Mouse (Mus musculus): ENCODE measurements around the gene Tmem189.
A peak's percentile ranks its signal among the peaks of the same experiment; 100 is the strongest.
"Not testable (repeated sequence)": the region's sequence is repeated elsewhere in the genome, so short reads cannot be mapped to it uniquely, and the experiment has no call there.

Tmem189 gene

DNA sequence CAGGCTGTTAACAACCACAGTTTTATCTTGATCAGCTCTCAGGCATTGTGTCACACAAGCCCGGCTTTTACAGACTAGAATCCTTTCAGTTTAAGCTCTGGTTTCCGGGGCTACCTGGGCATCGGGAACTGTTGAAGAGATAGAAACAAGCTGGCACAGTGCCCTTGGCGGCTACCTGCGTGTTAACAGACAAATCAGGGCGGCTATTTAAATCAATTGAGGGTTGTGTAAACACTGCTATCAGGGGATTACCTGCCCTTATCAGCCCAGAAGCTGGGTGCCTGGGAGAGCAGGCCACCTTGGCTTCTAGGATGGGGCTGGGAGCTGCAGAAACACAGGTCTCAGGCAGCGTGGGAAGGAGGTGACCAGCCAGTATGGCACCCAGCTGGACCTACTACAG lies 36.9 kb downstream of the Tmem189 start:
- DNase-seq (ENCODE audit: low spot score in 2 of 2): no peak

DNA sequence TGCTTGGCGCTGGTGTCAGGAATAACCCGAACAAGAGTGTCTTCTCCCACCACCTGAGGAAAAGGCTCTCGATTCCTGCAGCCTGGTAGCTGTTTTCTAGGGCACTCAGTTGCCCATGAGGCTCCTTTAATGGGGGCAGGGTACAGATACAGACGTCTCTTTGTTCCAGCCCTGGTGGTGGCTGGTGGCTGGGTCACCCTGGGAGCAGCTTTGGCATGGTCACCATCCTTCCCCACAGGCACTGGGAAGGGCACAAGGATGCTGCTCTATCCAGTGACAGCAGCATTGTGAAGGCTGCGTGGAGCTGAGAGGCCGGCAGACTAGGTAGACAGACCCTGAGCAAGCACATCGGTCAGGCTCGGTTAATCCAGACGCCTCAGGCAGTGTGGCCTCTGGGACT lies 38.0 kb downstream of the Tmem189 start:
- DNase-seq (ENCODE audit: low spot score in 2 of 2): no peak

DNA sequence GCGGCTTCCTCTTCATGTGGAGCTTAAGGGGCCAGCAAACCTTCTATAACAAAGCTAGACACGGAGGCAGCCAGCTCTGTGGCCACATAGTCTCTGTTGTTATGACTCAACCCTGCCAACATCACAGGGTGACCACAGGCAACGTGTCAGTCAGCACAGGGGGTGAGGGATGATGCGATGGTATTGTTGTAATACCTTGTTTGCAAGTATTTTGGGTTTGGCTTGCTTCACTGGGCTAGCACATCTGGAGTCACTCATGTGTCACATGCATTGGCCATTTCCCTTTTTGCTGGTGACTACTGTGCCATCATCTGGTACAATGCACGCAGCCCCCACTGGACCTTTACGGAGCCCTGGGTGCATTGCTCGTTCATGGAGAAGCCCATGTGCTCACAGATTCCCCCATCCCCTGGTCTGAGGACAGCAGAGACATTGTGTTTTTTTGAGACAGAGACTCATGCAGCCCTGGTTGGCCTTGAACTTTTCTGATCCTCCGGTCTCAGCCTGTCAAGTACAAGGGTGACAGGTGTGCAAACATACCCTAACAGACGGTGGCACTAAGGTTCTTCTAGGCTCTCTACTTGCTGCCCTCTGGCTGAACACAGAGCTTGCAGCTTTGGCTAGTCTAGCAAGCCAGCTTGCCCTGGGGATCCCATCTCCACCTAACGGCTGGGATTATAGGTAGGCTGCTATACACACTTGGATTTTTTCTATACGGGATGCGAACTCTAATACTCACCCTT lies 40.2 kb downstream of the Tmem189 start:
- no peak for DNase-seq (ENCODE audit: low spot score in 2 of 2)

DNA sequence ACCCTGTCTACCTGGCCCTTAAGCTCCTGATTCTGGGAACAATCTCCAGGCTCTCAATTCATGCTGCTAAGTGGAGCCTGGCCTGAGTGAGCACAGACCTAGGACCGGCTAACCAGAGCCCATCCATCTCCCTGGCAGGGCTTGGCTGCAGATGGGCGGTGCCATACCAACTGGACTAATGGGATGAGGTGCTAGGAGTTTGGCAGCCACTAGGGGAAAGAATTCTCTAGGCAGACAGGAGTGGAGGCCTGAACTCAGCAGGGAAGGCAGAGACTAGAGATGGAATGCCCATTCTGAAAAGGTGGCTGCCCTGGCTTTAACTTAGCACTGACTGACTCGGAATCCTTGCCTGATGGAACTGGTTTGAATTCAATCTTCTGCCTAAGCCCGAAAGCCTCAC lies 43.2 kb downstream of the Tmem189 start:
- no peak for DNase-seq (ENCODE audit: low spot score in 2 of 2)

DNA sequence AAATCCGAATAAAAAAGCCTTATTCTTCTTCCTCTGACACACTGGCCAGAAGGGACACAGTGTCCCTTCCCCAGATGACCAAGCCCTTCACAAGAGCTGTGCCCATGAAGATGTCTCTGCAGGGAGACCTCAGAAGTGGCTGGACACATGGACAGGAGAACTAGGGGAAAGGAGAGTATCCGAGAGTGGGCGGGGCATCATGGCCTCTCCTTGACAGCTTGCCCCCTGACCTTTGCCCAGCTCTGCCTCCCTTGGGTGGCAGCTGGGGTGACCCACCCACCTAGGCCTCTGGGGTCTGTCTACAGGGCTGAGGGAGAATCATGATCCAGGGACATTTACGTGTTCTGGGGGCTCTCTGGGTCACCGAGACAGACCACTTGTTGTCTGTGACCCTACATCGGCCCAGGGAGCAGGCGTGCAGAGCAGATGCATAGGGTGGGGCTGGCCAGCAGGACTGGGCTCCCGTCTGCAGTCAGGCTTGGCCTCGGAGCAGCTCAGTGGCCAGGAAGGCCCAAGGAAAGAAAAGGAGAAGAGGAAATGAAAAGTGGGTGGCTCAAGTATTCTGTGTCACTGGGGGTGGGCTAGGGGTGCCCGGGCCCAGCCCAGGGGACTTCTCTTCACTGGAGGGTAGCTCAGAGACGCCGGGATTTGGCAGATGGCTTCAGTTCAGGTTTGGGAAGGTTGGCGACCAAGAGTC lies 46.1 kb downstream of the Tmem189 start:
- not testable (repeated sequence) for DNase-seq (ENCODE audit: low spot score in 2 of 2)

- DNase-seq (ENCODE audit: low spot score in 2 of 2): no peak
Measured at GRCm38 (mm10) chr2:167642164-167642563, 47.5 kb downstream of the Tmem189 start.

- no peak for DNase-seq (ENCODE audit: low spot score in 2 of 2)
Measured at GRCm38 (mm10) chr2:167641337-167641736, 48.3 kb downstream of the Tmem189 start.

- DNase-seq (ENCODE audit: low spot score in 2 of 2): no peak
Measured at GRCm38 (mm10) chr2:167640279-167640678, 49.3 kb downstream of the Tmem189 start.

GRCm38 (mm10) chr2:167634865-167635512 lies 54.6 kb downstream of the Tmem189 start:
- no peak for DNase-seq (ENCODE audit: low spot score in 2 of 2)

DNA sequence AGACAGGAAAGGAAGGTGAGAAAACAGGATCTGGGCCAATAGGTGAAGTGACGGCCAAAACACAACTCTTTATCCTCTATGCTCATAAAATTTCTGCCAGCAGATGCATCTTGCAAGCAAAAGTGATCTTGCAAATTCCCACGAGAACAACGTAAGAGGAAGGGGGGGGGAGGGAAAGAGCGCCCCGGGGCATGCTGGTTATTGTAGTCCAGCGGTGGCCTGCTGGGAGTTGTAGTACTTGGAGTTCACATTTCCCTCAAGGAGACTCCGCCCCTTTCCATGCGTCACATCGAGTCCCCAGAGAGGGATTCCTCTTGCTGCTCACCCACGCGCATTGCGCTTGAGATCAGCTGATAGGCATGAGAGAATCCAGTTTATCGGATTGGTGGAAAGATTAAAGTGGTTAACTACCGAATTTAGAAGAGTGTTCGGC lies 55.3 kb downstream of the Tmem189 start:
- peak; percentile 89 to 94 for DNase-seq (ENCODE audit: low spot score in 2 of 2)

- DNase-seq (ENCODE audit: low spot score in 2 of 2): no peak
Measured at GRCm38 (mm10) chr2:167633537-167633872, 56.1 kb downstream of the Tmem189 start.

- DNase-seq (ENCODE audit: low spot score in 2 of 2): no peak
Measured at GRCm38 (mm10) chr2:167632731-167633536, 56.7 kb downstream of the Tmem189 start.

DNA sequence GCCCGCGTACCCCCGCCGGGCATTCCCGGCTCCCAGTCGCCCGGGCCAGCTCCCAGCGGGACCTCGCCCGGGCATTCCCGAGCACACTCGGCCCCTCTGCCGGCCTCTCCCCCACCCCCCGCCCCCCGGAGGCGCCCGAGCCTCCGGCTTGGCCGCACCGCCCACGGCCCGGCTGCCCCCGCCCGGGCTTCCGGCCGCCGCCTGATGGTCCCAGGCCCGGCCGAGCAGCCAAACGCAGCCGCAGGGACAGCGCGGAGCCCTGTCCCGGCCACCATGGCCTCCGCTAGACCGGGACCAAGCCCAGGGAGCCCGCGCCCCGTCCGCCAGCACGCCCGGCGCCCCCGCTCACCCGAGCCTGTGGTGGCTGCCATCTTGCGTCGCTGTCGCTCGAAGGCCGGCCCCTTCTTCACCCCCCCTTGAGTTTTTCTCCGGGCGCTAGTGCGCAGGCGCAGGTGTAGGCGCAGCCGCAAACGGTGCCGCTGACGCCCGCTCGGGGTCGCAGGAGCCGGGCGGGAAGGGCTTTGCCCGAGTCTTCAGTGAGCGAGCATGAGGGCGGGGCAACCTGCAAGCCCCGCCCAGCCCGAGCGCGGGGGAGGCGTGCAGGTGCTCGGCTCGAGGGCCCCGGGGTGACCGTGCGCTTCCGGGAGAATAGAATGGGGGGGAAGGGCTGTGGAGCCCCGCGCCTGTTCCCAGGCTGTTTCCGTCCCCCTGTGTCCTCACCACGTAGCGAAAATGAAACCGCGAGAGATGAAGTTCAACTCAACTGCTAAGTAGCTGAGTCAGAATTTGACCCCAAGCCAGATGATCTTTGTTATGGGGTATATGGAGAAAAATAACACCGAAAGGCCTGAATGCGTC lies 57.8 kb downstream of the Tmem189 start, which contains the start of gene Ube2v1:
Gene Ube2v1 (minus strand): TSS at position 505 of the 858 bp plus-strand sequence.
- DNase-seq (ENCODE audit: low spot score in 2 of 2): peak; percentile 97 to 98

DNA sequence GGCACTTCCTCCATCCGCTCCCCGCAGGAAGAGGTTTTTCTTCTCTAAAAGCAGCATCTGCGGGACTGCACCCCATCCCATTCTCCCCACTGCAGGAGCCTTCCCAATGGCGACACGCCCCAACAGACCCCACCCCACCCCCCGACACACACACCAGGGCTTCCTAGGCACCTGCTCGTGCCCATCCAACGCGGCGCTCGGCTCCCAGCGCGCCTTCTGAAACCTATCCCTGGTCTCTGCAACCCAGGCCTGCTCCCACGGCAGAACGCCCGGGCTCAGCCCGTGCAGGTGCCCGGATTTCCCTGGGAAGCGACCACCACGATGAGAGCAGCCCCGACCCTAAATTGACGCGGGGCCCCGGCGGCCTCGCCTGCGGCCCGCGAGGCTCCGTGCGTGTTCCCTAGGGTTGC lies 58.4 kb downstream of the Tmem189 start:
- peak in 1 of 2 experiments; percentile 30 for DNase-seq (ENCODE audit: low spot score in 2 of 2)

- no peak for DNase-seq (ENCODE audit: low spot score in 2 of 2)
Measured at GRCm38 (mm10) chr2:167630421-167630820, 59.2 kb downstream of the Tmem189 start.

DNA sequence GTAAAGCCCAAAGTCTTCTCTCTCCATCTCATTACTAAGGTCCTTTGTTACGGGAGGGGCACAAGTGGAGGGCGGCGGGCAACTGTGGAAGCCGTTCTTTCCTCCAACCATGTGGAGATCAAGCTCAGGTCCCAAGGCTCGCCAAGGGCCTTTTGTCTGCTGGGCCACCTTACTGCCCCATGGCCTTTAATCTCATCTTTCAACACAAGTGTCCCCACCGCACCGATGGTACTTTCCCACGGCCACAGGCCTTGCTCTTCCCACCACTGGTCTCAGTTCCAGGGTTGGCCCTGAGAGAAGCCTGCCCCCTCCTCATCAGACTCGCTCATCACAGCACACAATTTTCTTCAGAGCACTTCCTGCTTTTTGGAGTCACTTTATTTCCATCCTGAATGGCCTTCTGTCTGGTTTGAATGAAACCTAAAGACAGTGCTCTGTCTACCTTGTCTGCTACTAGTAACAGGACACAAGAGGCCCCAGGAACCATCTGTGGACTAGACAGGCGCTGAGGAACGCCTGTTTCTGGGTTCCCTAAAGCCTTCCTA lies 59.9 kb downstream of the Tmem189 start:
- no peak for DNase-seq (ENCODE audit: low spot score in 2 of 2)

DNA sequence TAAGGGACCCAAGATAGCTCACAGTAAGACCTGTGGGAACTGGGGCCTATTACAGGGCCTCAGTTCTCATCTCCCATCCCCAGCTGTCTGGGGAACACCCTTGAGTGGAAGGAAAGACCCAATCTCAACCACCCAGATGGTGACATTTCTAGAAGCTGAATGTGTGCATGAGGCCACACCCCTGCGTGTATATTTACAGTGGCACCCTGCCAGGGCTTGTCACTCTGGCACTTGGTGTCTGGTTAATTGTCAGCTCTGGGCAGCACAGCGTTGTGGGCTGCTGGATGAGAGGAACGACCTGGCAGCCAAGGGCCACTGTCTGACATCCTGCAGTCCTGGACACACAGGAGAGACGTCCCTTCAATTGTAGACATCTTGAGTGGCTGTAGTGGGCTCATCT lies 60.8 kb downstream of the Tmem189 start:
- no peak for DNase-seq (ENCODE audit: low spot score in 2 of 2)

DNA sequence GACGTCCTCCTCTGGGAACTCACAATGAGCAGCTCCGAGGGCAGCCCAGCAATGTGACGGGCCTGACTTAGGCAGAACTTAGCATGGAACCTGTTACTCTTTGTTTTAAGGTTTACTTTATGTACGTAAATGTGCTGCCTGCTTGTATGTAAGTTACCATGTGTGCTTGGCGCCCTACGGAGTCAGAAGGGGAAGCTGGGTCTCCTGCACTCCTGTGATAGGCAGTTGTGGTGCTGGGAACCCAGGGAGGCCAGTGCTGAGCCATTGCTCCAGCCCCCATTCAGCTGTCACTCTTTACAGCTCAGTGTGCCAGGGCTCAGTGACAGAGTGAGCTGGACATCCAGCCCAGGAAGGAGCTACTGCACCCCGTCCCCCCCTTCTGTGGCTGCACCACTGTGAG lies 62.6 kb downstream of the Tmem189 start:
- no peak for DNase-seq (ENCODE audit: low spot score in 2 of 2)

GRCm38 (mm10) chr2:167625670-167626069 lies 64.0 kb downstream of the Tmem189 start:
- no peak for DNase-seq (ENCODE audit: low spot score in 2 of 2)

DNA sequence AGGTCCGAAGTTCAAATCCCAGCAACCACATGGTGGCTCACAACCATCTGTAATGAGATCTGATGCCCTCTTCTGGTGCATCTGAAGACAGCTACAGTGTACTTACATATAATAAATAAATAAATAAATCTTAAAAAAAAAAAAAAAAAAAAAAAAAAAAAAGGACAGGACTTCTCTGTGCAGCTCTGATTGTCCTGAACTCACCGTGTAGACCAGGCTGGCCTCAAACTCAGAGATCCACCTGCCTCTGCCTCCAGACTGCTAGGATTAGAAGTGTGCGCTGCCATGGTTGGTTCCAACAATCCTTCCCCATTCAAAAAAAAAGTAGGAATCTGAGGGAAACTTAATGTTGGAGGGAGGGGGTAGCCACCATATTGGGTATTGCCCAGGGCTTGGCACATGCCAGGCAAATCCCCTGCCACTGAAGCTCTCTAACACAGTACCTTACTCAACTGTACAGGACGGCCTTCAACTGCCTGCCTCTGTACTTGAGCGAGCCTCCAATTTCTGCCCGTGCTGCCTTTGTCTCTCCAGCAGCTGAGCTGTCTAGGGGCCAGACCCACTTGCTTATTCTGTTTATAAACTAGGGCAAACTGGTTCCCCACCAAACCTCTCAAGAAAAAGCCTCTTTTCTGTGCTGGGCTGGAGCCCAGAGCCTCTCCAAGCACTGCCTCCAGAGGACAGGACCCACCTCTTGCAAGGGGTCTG lies 65.1 kb downstream of the Tmem189 start:
- DNase-seq (ENCODE audit: low spot score in 2 of 2): no peak

All from urinary bladder, postnatal 4 days (tissue).